Mouse (Mus musculus): ENCODE measurements at regions not wholly inside any gene's neighbourhood (a gene's known extent, or its start where the extent isn't known, plus 50 kb on each side); places are given as distances from the start of the nearest gene placed in this dataset.

DNA sequence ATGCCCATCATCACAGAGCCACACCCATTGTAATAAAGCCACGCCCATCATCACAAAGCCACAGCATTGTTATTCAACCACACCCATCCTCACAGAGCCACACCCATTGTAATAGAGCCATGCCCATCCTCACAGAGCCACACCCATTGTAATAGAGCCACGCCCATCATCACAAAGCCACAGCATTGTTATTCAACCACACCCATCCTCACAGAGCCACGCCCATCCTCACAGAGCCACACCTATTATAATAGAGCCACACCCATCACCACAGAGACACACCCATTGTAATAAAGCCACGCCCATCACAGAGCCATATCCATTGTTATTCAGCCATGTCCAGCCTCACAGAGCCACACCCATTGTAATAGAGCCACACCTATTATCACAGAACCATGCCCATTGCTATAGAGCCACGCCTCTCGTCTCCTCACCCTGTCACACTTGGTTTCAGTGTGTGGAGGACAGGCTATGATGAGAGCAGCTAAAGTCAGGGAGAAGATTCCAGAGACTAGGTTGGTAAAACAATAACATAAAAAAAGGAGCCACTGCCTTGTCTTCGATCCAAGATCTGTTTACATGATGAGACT, 85.6 kb downstream of the Gxylt1 start:
- ATAC-seq (ENCODE audit: low FRiP score), result no peak
- Histone ChIP-seq H3K4me2 (no peak overlapping the region), H3K27ac (no peak overlapping the region), H3K9ac (no peak overlapping the region), H3K4me1 (replicated peaks) (peaks cover 5% of the 10 kb centered on the region; the same call in 1 of the 2 replicates), H3K36me3 (no peaks in the 10 kb centered on the region), H3K27me3 (no peaks in the 10 kb centered on the region), H3K4me3 (no peak overlapping the region), H3K9me3 (no peaks in the 10 kb centered on the region)
- 91% methylated on average over 7 of the region's 7 CpGs for WGBS

DNA sequence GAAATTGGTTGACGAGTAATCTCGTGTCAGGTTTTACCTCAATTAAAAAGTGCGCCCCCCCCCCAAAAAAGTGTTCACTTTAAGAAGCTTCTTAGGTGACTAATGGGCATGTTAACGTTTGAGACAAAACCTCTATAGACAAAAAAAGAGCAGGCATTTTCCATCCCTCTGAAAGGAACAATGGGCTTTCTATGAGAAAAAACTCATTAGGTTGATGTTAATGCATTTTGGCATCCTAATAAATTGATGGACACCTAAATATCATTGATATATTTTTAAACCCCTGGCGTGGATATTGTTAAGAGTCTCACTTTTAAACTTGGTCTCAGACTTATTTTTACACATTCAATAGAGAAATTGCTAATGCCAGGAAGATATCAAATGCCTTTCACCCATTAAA, 98.8 kb downstream of the Gxylt1 start:
- Histone ChIP-seq H3K4me1 (replicated peaks) (no peaks in the 10 kb centered on the region), H3K4me3 (no peak overlapping the region), H3K9ac (no peak overlapping the region), H3K27me3 (no peaks in the 10 kb centered on the region), H3K4me2 (no peak overlapping the region), H3K27ac (no peak overlapping the region), H3K9me3 (no peaks in the 10 kb centered on the region), H3K36me3 (no peaks in the 10 kb centered on the region)
- 79% methylated on average over 5 of the region's 5 CpGs for WGBS
- no peak for ATAC-seq (ENCODE audit: low FRiP score)

DNA sequence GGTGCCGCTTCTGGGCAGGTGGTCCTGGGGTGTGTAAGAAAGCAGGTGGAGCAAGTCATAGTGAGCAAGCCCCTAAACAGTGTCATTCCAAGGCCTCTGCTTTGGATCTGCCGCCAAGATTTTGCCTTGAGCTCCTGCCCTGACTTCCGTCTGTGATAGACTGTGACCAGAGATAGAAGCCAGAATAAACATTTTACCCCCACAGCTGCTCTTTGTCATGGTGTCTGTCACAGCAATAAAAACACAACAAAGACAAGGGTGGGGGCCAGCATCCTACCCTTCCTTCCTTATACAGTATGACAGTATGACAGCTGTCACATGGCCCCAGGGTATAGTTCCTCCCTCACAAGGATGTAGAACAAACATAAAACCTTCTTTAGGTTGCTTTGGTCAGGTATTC, 106.2 kb downstream of the Gxylt1 start:
- no peak overlapping the region for H3K4me2 ChIP-seq
- 76% methylated on average over 3 of the region's 3 CpGs for WGBS
- no peaks in the 10 kb centered on the region for H3K9me3 ChIP-seq
- no peak overlapping the region for H3K27ac ChIP-seq
- H3K9ac ChIP-seq, result no peak overlapping the region
- no peaks in the 10 kb centered on the region for H3K4me1 ChIP-seq (replicated peaks)
- no peak for ATAC-seq (ENCODE audit: low FRiP score)
- no peak overlapping the region for H3K4me3 ChIP-seq
- H3K36me3 ChIP-seq, result no peaks in the 10 kb centered on the region
- H3K27me3 ChIP-seq, result no peaks in the 10 kb centered on the region

- ATAC-seq (ENCODE audit: low FRiP score), result no peak
- Histone ChIP-seq H3K9me3 (no peaks in the 10 kb centered on the region), H3K4me1 (replicated peaks) (peaks cover 2% of the 10 kb centered on the region), H3K27me3 (no peaks in the 10 kb centered on the region), H3K36me3 (no peaks in the 10 kb centered on the region), H3K9ac (no peak overlapping the region), H3K4me2 (no peak overlapping the region), H3K4me3 (no peak overlapping the region), H3K27ac (no peak overlapping the region)
- WGBS, result 89% methylated on average over 9 of the region's 9 CpGs
Measured at GRCm38 (mm10) chr15:93167451-93167850, 107.5 kb downstream of the Gxylt1 start.

- Histone ChIP-seq H3K27ac (peak overlapping the region; percentile 80), H3K4me1 (replicated peaks) (peaks cover 17% of the 10 kb centered on the region), H3K36me3 (no peaks in the 10 kb centered on the region), H3K9ac (no peak overlapping the region), H3K4me3 (no peak overlapping the region), H3K9me3 (no peaks in the 10 kb centered on the region), H3K4me2 (peak overlapping the region; percentile 23; the same call in 1 of the 2 replicates), H3K27me3 (no peaks in the 10 kb centered on the region)
- peak; percentile 57; the same call in 1 of the 2 replicates for ATAC-seq (ENCODE audit: low FRiP score)
- WGBS, result 53% methylated on average over 25 of the region's 25 CpGs
Measured at GRCm38 (mm10) chr15:93161924-93162910, 112.8 kb downstream of the Gxylt1 start.

DNA sequence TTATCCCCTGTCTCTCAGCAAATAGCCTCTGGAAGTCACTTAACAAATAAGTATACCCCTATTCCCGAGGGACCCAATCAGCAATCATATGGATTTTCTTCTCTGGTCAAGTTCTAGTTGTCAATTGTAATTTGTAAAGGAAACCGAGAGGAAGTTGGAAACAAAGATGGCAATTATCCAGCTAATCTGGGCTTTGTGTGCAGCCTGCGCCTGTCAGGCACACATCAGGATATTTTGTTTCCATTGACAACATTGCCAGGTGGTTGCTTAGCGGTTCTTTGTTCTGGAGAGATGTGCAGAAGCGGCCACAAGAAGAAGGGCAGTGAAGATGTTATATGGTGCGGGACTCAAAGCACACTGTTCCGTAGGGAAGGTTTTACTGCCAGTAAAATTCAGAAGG, 113.7 kb downstream of the Gxylt1 start:
- Histone ChIP-seq H3K4me3 (no peak overlapping the region), H3K4me2 (no peak overlapping the region), H3K9ac (no peak overlapping the region), H3K4me1 (replicated peaks) (peaks cover 17% of the 10 kb centered on the region), H3K36me3 (no peaks in the 10 kb centered on the region), H3K27me3 (no peaks in the 10 kb centered on the region), H3K9me3 (no peaks in the 10 kb centered on the region), H3K27ac (peak overlapping the region; percentile 80)
- 49% methylated on average over 7 of the region's 7 CpGs for WGBS
- ATAC-seq (ENCODE audit: low FRiP score), result no peak

DNA sequence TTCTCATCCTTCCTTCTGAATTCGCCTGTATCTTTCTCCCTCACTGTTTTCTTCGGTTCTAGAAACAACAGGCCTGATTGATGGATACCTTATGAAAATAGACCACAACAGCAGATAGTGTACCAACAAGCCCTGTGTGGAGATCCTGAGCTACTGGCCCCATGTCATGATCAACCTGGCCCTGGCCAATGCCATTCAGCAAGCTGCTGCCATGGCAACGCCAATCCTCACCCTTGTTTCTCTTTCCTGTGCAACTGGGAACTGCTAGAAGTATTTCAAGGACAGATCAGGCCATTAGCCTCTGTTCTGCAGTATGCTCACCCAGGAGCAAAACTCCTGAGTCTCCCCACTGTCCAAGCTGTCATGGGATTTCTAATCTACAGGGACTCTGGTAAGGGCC, 119.2 kb downstream of the Gxylt1 start:
- H3K27me3 ChIP-seq, result no peaks in the 10 kb centered on the region
- no peak overlapping the region for H3K4me2 ChIP-seq
- no peak for ATAC-seq (ENCODE audit: low FRiP score)
- H3K9ac ChIP-seq, result no peak overlapping the region
- H3K4me3 ChIP-seq, result no peak overlapping the region
- H3K36me3 ChIP-seq, result no peaks in the 10 kb centered on the region
- 73% methylated on average over 3 of the region's 3 CpGs for WGBS
- no peaks in the 10 kb centered on the region for H3K9me3 ChIP-seq
- H3K27ac ChIP-seq, result no peak overlapping the region
- peaks cover 8% of the 10 kb centered on the region for H3K4me1 ChIP-seq (replicated peaks)

DNA sequence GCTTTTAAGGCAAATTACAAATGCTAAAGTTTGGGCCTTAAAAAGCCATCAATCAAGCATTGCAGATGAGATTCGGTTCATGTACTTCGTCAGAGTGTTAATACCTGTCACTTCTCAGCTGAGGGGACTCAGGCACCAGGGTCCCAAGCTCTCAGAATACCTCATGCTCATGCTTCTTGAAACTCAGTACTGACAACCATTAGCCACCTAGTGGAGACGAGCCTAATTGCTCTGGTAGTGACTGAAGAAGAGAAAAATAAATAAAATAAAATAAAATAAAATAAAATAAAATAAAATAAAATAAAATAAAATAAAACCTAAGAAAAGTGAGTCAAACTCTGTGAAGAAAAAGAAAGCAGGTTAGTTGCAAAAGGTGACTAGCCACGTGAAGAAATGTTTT, 121.0 kb downstream of the Gxylt1 start:
- Histone ChIP-seq H3K27me3 (no peaks in the 10 kb centered on the region), H3K4me3 (no peak overlapping the region), H3K36me3 (no peaks in the 10 kb centered on the region), H3K27ac (no peak overlapping the region), H3K9ac (no peak overlapping the region), H3K4me2 (no peak overlapping the region), H3K4me1 (replicated peaks) (peaks cover 8% of the 10 kb centered on the region), H3K9me3 (no peaks in the 10 kb centered on the region)
- no peak for ATAC-seq (ENCODE audit: low FRiP score)
- 53% methylated on average over 4 of the region's 4 CpGs for WGBS

GRCm38 (mm10) chr15:93144899-93145298, 130.1 kb downstream of the Gxylt1 start:
- no peak overlapping the region for H3K4me3 ChIP-seq
- no peak overlapping the region for H3K27ac ChIP-seq
- 89% methylated on average over 9 of the region's 9 CpGs for WGBS
- no peaks in the 10 kb centered on the region for H3K9me3 ChIP-seq
- H3K27me3 ChIP-seq, result no peaks in the 10 kb centered on the region
- no peaks in the 10 kb centered on the region for H3K4me1 ChIP-seq (replicated peaks)
- H3K4me2 ChIP-seq, result no peak overlapping the region
- ATAC-seq (ENCODE audit: low FRiP score), result no peak
- no peak overlapping the region for H3K9ac ChIP-seq
- H3K36me3 ChIP-seq, result no peaks in the 10 kb centered on the region

DNA sequence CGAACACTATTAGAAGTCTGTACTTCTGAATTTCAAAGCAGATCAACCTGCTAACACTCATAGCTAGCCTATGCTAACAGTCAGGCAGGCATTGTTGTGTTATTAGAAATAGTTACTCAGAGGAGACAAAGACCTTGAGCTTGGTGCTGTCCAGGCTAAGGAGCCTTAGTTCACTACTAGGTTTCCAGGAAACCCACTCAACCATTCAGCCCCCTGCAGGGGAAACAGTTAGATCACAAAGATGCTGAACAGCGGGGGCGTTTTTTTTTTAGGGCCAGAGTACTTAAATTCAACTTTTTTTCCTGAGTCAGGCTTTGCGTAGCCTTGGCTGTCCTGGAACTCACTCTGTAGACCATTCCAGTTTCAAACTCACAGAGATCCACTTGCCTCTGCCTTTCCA, 130.7 kb downstream of the Gxylt1 start:
- Histone ChIP-seq H3K9ac (no peak overlapping the region), H3K27ac (no peak overlapping the region), H3K9me3 (no peaks in the 10 kb centered on the region), H3K27me3 (no peaks in the 10 kb centered on the region), H3K4me2 (no peak overlapping the region), H3K4me3 (no peak overlapping the region), H3K4me1 (replicated peaks) (no peaks in the 10 kb centered on the region), H3K36me3 (no peaks in the 10 kb centered on the region)
- ATAC-seq (ENCODE audit: low FRiP score), result no peak
- WGBS, result 53% methylated on average over 4 of the region's 4 CpGs

- WGBS, result 62% methylated on average over 18 of the region's 18 CpGs
- ATAC-seq (ENCODE audit: low FRiP score), result no peak
- Histone ChIP-seq H3K36me3 (no peaks in the 10 kb centered on the region), H3K27ac (peak overlapping the region; percentile 55; the same call in 1 of the 2 replicates), H3K9me3 (no peaks in the 10 kb centered on the region), H3K9ac (no peak overlapping the region), H3K4me3 (no peak overlapping the region), H3K4me1 (replicated peaks) (peaks cover 9% of the 10 kb centered on the region), H3K4me2 (peak overlapping the region; percentile 32), H3K27me3 (no peaks in the 10 kb centered on the region)
Measured at GRCm38 (mm10) chr15:93133379-93133778, 141.6 kb downstream of the Gxylt1 start.

- Histone ChIP-seq H3K36me3 (no peaks in the 10 kb centered on the region), H3K9ac (no peak overlapping the region), H3K4me2 (no peak overlapping the region), H3K4me1 (replicated peaks) (peaks cover 9% of the 10 kb centered on the region), H3K27ac (no peak overlapping the region), H3K27me3 (no peaks in the 10 kb centered on the region), H3K9me3 (no peaks in the 10 kb centered on the region), H3K4me3 (no peak overlapping the region)
- ATAC-seq (ENCODE audit: low FRiP score), result no peak
Measured at GRCm38 (mm10) chr15:93131056-93131455, 143.9 kb downstream of the Gxylt1 start.

DNA sequence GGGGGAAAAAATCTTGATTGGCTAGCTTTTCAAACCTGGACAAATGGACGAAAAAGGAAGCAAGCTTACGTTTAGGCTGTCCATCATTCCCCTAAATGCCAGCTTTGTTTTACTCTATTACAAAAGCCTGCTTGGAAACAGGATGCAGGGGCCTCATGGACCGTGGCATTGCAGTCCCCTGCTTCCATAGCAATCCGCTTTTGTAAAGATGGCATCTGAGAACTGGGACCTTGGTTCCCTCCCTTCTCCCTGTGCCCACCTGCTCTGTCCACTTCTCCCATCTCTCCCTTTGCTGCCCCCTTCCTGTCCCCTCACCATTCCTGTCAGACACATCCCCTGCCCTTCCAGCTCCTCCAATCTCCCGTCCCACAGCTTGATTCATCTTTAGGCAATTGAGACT, 149.7 kb downstream of the Gxylt1 start:
- H3K27me3 ChIP-seq, result 0 out of 2 replicates have a peak, but pooled peaks cover 4% of the 10 kb centered on the region
- H3K4me3 ChIP-seq, result no peak overlapping the region
- no peaks in the 10 kb centered on the region for H3K9me3 ChIP-seq
- H3K27ac ChIP-seq, result no peak overlapping the region
- WGBS, result 29% methylated on average over 5 of the region's 5 CpGs
- ATAC-seq (ENCODE audit: low FRiP score), result no peak
- peaks cover 7% of the 10 kb centered on the region for H3K4me1 ChIP-seq (replicated peaks)
- H3K4me2 ChIP-seq, result no peak overlapping the region
- no peaks in the 10 kb centered on the region for H3K36me3 ChIP-seq
- no peak overlapping the region for H3K9ac ChIP-seq
